Mouse (Mus musculus) MEL (cell line): ENCODE data around the gene Ostf1. TPM values are rescaled to one million over a fixed set of nuclear protein-coding genes. Genes with fewer than 3 reads are reported as not detected.

Experiments
- DNase-seq: peaks from one replicate; pipeline ENCODE4 v3.0.0; 2011; ENCODE audit warnings: low read depth, low spot score
- H3K27ac ChIP-seq: 2 replicates; pipeline ENCODE4 v1.5.1; 2012; ENCODE audit warnings: low read depth, mild to moderate bottlenecking, control low read depth, low read length, moderate library complexity; ENCODE audit not compliant: control insufficient read depth
- H3K27me3 ChIP-seq, 2 experiments: fragments of 150-350 bp in 1 of 2; sonication (generic) in 1 of 2; 2 replicates each; pipeline ENCODE4 v1.6.1; 2012; ENCODE audit warnings: low read length in 2 of 2, mild to moderate bottlenecking in 2 of 2, improper control_type of control experiment in 1 of 2, moderate library complexity in 1 of 2; ENCODE audit not compliant: insufficient read depth in 2 of 2, control insufficient read depth in 1 of 2
- H3K36me3 ChIP-seq, 2 experiments: 2 replicates each; pipeline ENCODE4 v1.6.1; 2012 to 2014; ENCODE audit warnings: low read length in 2 of 2, improper control_type of control experiment in 1 of 2, inconsistent platforms in 1 of 2, mild to moderate bottlenecking in 1 of 2; ENCODE audit not compliant: insufficient read depth in 2 of 2, control insufficient read depth in 1 of 2
- H3K4me1 ChIP-seq, 2 experiments: fragments of 150-350 bp in 1 of 2; sonication (generic) in 1 of 2; 2 replicates each; pipeline ENCODE4 v1.6.1; 2012; ENCODE audit warnings: low read length in 2 of 2, improper control_type of control experiment in 1 of 2, mild to moderate bottlenecking in 1 of 2; ENCODE audit not compliant: insufficient read depth in 2 of 2, control insufficient read depth in 1 of 2
- H3K4me3 ChIP-seq, 2 experiments: fragments of 150-350 bp in 1 of 2; sonication (generic) in 1 of 2; 2 replicates each; pipeline ENCODE4 v1.5.1; 2012; ENCODE audit warnings: low read depth in 2 of 2, low read length in 2 of 2, mild to moderate bottlenecking in 2 of 2, moderate library complexity in 2 of 2, control low read depth in 1 of 2, improper control_type of control experiment in 1 of 2; ENCODE audit not compliant: control insufficient read depth in 1 of 2, insufficient read depth in 1 of 2
- H3K79me2 ChIP-seq: 2 replicates; pipeline ENCODE4 v1.6.1; 2012; ENCODE audit warnings: mild to moderate bottlenecking, low read length, moderate library complexity; ENCODE audit not compliant: control insufficient read depth, poor library complexity, insufficient read depth
- H3K9ac ChIP-seq: 2 replicates; pipeline ENCODE4 v1.6.1; 2012; ENCODE audit warnings: low read depth, mild to moderate bottlenecking, control low read depth, low read length, moderate library complexity; ENCODE audit not compliant: control insufficient read depth, poor library complexity, severe bottlenecking
- H3K9me3 ChIP-seq: fragments of 150-350 bp; sonication (generic); replicated peaks from 2 replicates; pipeline ENCODE4 v1.6.1; 2012; ENCODE audit warnings: mild to moderate bottlenecking, low read length, improper control_type of control experiment, moderate library complexity; ENCODE audit not compliant: insufficient read depth
- CHD1 ChIP-seq: IDR thresholded peaks from 2 replicates; pipeline ENCODE4 v1.6.1; 2012; ENCODE audit warnings: low read depth, mild to moderate bottlenecking, inconsistent platforms, low read length, improper control_type of control experiment
- CTCF ChIP-seq, 3 experiments: IDR thresholded peaks in 2 of 3; conservative IDR thresholded peaks in 1 of 3; 2 replicates each; pipeline ENCODE4 v1.5.1; 2011 to 2012; ENCODE audit warnings: low read length in 3 of 3, low read depth in 2 of 3, mild to moderate bottlenecking in 2 of 3, improper control_type of control experiment in 1 of 3, inconsistent platforms in 1 of 3, mixed read lengths in 1 of 3, moderate library complexity in 1 of 3; ENCODE audit not compliant: control insufficient read depth in 1 of 3, insufficient read depth in 1 of 3, poor library complexity in 1 of 3, severe bottlenecking in 1 of 3
- ELF1 ChIP-seq: IDR thresholded peaks from 2 replicates; pipeline ENCODE4 v1.6.1; 2014; ENCODE audit warnings: low read depth, mild to moderate bottlenecking, inconsistent platforms, low read length, improper control_type of control experiment, moderate library complexity
- EP300 ChIP-seq, 2 experiments: IDR thresholded peaks; 2 replicates each; pipeline ENCODE4 v1.6.1; 2011; ENCODE audit warnings: improper control_type of control experiment in 2 of 2, low read length in 2 of 2, low read depth in 1 of 2, mild to moderate bottlenecking in 1 of 2
- ETS1 ChIP-seq: IDR thresholded peaks from 2 replicates; pipeline ENCODE4 v1.6.1; 2012; ENCODE audit warnings: low read depth, mild to moderate bottlenecking, inconsistent platforms, low read length, improper control_type of control experiment, moderate library complexity
- GABPA ChIP-seq: IDR thresholded peaks from 2 replicates; pipeline ENCODE4 v1.6.1; 2012; ENCODE audit warnings: low read depth, mild to moderate bottlenecking, inconsistent platforms, low read length, improper control_type of control experiment, moderate library complexity
- MXI1 ChIP-seq: IDR thresholded peaks from 2 replicates; pipeline ENCODE4 v1.6.1; 2011; ENCODE audit warnings: mild to moderate bottlenecking, low read depth, low read length, improper control_type of control experiment
- MYB ChIP-seq: IDR thresholded peaks from 2 replicates; pipeline ENCODE4 v1.6.1; 2011; ENCODE audit warnings: mild to moderate bottlenecking, low read depth, low read length, improper control_type of control experiment
- RCOR1 ChIP-seq: IDR thresholded peaks from 2 replicates; pipeline ENCODE4 v1.6.1; 2012; ENCODE audit warnings: low read depth, mild to moderate bottlenecking, inconsistent platforms, low read length, improper control_type of control experiment
- TBP ChIP-seq: IDR thresholded peaks from 2 replicates; pipeline ENCODE4 v1.8.0; 2011; ENCODE audit warnings: low read depth, low read length, improper control_type of control experiment
- UBTF ChIP-seq: IDR thresholded peaks from 2 replicates; pipeline ENCODE4 v1.6.1; 2012; ENCODE audit warnings: low read depth, mild to moderate bottlenecking, inconsistent platforms, low read length, improper control_type of control experiment, moderate library complexity, borderline replicate concordance; ENCODE audit not compliant: insufficient read depth
- USF2 ChIP-seq, 2 experiments: IDR thresholded peaks; 2 replicates each; pipeline ENCODE4 v1.6.1; 2011 to 2012; ENCODE audit warnings: improper control_type of control experiment in 2 of 2, low read length in 2 of 2, borderline replicate concordance in 1 of 2, inconsistent platforms in 1 of 2, low read depth in 1 of 2, mild to moderate bottlenecking in 1 of 2; ENCODE audit not compliant: insufficient read depth in 1 of 2
- ZMIZ1 ChIP-seq: IDR thresholded peaks from 2 replicates; pipeline ENCODE4 v1.6.1; 2012; ENCODE audit warnings: low read depth, mild to moderate bottlenecking, inconsistent platforms, low read length, improper control_type of control experiment, moderate library complexity
- polyA plus RNA-seq, 2 experiments: library from polyadenylated mRNA; stranded (reverse) in 1 of 2; unstranded in 1 of 2; fragments of >175 nt in 1 of 2; fragments of >200 nt in 1 of 2; gene quantifications; 2 replicates each; pipeline versions ENCODE4 v1.2.1 to v1.2.4; 2012; ENCODE audit warnings: low replicate concordance in 2 of 2, low read depth in 1 of 2; ENCODE audit not compliant: insufficient read length in 2 of 2, insufficient read depth in 1 of 2, missing spikeins in 1 of 2
- total RNA-seq: library from RNA; depleted of rRNA; stranded (reverse); fragments of 300-350 nt; gene quantifications from 2 replicates; pipeline ENCODE4 v1.2.3, GENCODE M21; 2012

Ostf1 gene
- total and polyA plus RNA-seq, 3 experiments: 117 to 162 TPM; not detected in 1

DNA sequence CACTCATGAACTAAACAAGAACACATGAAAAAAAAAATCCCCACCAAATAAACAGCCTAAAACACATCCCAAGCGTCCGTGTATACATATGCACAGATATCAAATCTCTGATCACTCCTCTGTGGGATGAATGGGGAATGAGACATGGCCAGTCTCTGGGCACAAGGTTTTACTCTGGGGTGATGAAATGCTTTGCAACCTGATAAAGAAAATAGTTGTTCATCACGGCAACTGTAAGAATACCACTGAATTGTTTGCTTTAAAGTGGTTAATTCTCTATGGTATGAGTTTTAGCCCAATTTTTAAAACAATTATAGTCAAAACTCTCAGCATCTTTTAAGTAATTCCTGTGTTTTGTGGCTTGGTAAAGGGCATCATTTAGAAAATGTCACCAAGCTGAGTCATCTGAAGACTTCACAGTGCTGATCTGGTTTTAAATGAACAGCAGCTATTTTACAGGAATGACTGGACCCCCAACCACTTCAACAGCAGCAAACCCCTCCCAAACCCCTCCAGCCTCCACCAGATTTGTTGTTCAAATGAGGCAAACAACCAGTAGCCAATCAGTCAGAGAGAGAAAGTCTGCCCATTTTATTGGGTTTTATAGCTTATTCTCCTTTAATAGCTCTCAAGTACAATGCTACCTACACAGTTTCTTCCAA, 33.2 kb downstream of the Ostf1 start:
- Histone ChIP-seq H3K27ac (peak overlapping the region; percentile 43), H3K9ac (peak overlapping the region; percentile 19; the same call in 1 of the 2 replicates), H3K4me1 (peaks cover 10 to 14% of the 10 kb centered on the region in 2 experiments; a peak in 2 of 4 replicates), H3K27me3 (no peaks in the 10 kb centered on the region), H3K36me3 (peaks cover 6 to 18% of the 10 kb centered on the region in 2 experiments), H3K79me2 (0 out of 2 replicates have a peak, but pooled peaks cover 3% of the 10 kb centered on the region), H3K9me3 (no peaks in the 10 kb centered on the region), H3K4me3 (no peak overlapping the region)
- TF ChIP-seq ETS1: peak; percentile 24; the same call in 1 of the 2 replicates
- peak in 1 of 2 experiments; percentile 57; a peak in 1 of 4 replicates for TF ChIP-seq EP300 (IDR thresholded peaks at IDR 0.05; ENCODE audit: low read depth in 1 of 2, low read length in 2 of 2)
- TF ChIP-seq MXI1: no peak; the same call in 1 of the 2 replicates
- no peak for TF ChIP-seq CHD1
- DNase-seq: peak; percentile 12

DNA sequence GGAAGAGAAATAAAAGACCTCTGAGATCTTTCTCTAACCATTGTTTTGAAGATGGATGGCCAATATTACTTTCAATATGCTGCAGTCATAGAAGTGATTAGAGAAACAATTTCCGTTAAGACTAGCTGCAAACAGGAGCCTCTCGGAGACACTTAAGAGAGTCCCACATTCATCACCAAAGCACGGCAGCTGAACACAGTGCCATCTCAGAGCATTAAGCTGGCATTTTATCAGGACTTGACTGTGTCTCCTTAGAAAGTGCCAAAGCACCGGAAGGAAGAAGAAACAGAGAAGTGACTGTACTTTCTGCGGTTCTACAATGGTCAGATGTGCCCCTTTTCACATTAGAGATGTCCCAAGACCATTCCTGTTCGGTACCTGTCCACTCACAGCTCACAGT, 33.9 kb downstream of the Ostf1 start:
- H3K36me3 ChIP-seq: peaks cover 6 to 18% of the 10 kb centered on the region in 2 experiments
- TF ChIP-seq RCOR1: no peak
- no peak for TF ChIP-seq MYB
- TF ChIP-seq UBTF: no peak
- TF ChIP-seq USF2 (IDR thresholded peaks at IDR 0.05; ENCODE audit: borderline replicate concordance in 1 of 2, insufficient read depth in 1 of 2, low read depth in 1 of 2, low read length in 2 of 2): no peak
- no peak for TF ChIP-seq EP300 (IDR thresholded peaks at IDR 0.05; ENCODE audit: low read depth in 1 of 2, low read length in 2 of 2)

DNA sequence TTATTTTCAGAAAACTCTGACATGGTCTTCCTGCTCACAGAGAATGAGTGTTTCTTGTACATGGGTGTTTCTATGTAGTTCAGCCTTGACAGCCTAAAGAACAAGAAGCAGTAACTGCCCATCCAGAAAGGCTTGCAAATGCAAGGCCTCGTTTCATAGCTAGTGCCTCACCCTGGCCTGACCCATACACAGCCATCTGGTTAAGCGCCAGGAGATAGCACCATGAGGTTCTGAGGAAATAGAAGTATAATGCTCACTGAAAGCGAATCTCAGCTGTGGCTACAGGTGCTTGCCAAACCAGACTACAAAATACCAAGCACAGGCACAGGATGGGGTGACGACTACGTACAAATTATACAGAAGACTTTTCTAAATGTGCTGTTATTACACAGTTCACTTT, 34.7 kb downstream of the Ostf1 start:
- no peak overlapping the region for H3K4me3 ChIP-seq
- no peaks in the 10 kb centered on the region for H3K9me3 ChIP-seq
- H3K36me3 ChIP-seq: peaks cover 6 to 18% of the 10 kb centered on the region in 2 experiments
- H3K4me1 ChIP-seq: peaks cover 10 to 14% of the 10 kb centered on the region in 2 experiments; a peak in 2 of 4 replicates
- H3K79me2 ChIP-seq: 0 out of 2 replicates have a peak, but pooled peaks cover 3% of the 10 kb centered on the region
- TF ChIP-seq GABPA (no peak), CTCF (IDR thresholded peaks at IDR 0.05 in 2 of 3, conservative IDR thresholded peaks at IDR 0.05 in 1 of 3; ENCODE audit: control insufficient read depth in 1 of 3, insufficient read depth in 1 of 3, low read depth in 2 of 3, low read length in 3 of 3, poor library complexity in 1 of 3, severe bottlenecking in 1 of 3) (no peak), ZMIZ1 (no peak), TBP (no peak), ELF1 (no peak)
- H3K27ac ChIP-seq: no peak overlapping the region
- no peak for DNase-seq
- no peaks in the 10 kb centered on the region for H3K27me3 ChIP-seq
- H3K9ac ChIP-seq: no peak overlapping the region

More for the DNA sequence above, 33.9 kb downstream of the Ostf1 start:
- Histone ChIP-seq H3K9me3 (no peaks in the 10 kb centered on the region), H3K4me3 (no peak overlapping the region), H3K27ac (peak overlapping the region; percentile 23), H3K9ac (no peak overlapping the region), H3K79me2 (0 out of 2 replicates have a peak, but pooled peaks cover 3% of the 10 kb centered on the region), H3K27me3 (no peaks in the 10 kb centered on the region), H3K4me1 (peaks cover 10 to 14% of the 10 kb centered on the region in 2 experiments; a peak in 2 of 4 replicates)
- no peak for DNase-seq
